Mouse (Mus musculus): Measurements from ENCODE around the gene H2-T22. TPM values are rescaled to one million over a fixed set of nuclear protein-coding genes. Genes with fewer than 3 reads are reported as not detected.
"Not testable (repeated sequence)": the region's sequence is repeated elsewhere in the genome, so short reads cannot be mapped to it uniquely, and the experiment has no call there.

Gene H2-T22
- polyA plus RNA-seq, 1 experiment from 2014 or later, result 6.2 TPM

- no peak for ATAC-seq
- no peaks in the 10 kb centered on the region for H3K9me3 ChIP-seq (replicated peaks; ENCODE audit: control insufficient read depth, low read length, poor library complexity, severe bottlenecking)
Measured at GRCm38 (mm10) chr17:36022098-36022497, 20.4 kb downstream of the H2-T22 start.

GRCm38 (mm10) chr17:36021309-36021708 lies 21.2 kb downstream of the H2-T22 start:
- Histone ChIP-seq H3K9ac (ENCODE audit: low read depth, low read length) (no peak overlapping the region), H3K4me3 (ENCODE audit: low read depth, low read length) (no peak overlapping the region), H3K9me3 (replicated peaks; ENCODE audit: control insufficient read depth, low read length, poor library complexity, severe bottlenecking) (no peaks in the 10 kb centered on the region), H3K36me3 (ENCODE audit: control insufficient read depth, insufficient read depth, low read length) (peaks cover 2% of the 10 kb centered on the region; the same call in 1 of the 2 replicates), H3K27me3 (ENCODE audit: control insufficient read depth, insufficient read depth, low read depth, low read length) (no peaks in the 10 kb centered on the region), H3K4me1 (ENCODE audit: control insufficient read depth, insufficient read depth, low read length) (no peaks in the 10 kb centered on the region), H3K27ac (ENCODE audit: low read length) (no peak overlapping the region), H3K4me2 (ENCODE audit: low read length) (no peak overlapping the region)
- no peak for ATAC-seq
- WGBS, result 100% methylated on average over 1 of the region's 1 CpGs

More at GRCm38 (mm10) chr17:36022098-36022497, 20.4 kb downstream of the H2-T22 start:
- no peaks in the 10 kb centered on the region for H3K36me3 ChIP-seq (ENCODE audit: control insufficient read depth, insufficient read depth, low read length)
- H3K4me3 ChIP-seq (ENCODE audit: low read depth, low read length), result no peak overlapping the region
- H3K4me1 ChIP-seq (ENCODE audit: control insufficient read depth, insufficient read depth, low read length), result no peaks in the 10 kb centered on the region
- no peak overlapping the region for H3K27ac ChIP-seq (ENCODE audit: low read length)
- H3K9ac ChIP-seq (ENCODE audit: low read depth, low read length), result no peak overlapping the region
- WGBS, result 96% methylated on average over 9 of the region's 9 CpGs
- H3K4me2 ChIP-seq (ENCODE audit: low read length), result no peak overlapping the region
- H3K27me3 ChIP-seq (ENCODE audit: control insufficient read depth, insufficient read depth, low read depth, low read length), result no peaks in the 10 kb centered on the region

DNA sequence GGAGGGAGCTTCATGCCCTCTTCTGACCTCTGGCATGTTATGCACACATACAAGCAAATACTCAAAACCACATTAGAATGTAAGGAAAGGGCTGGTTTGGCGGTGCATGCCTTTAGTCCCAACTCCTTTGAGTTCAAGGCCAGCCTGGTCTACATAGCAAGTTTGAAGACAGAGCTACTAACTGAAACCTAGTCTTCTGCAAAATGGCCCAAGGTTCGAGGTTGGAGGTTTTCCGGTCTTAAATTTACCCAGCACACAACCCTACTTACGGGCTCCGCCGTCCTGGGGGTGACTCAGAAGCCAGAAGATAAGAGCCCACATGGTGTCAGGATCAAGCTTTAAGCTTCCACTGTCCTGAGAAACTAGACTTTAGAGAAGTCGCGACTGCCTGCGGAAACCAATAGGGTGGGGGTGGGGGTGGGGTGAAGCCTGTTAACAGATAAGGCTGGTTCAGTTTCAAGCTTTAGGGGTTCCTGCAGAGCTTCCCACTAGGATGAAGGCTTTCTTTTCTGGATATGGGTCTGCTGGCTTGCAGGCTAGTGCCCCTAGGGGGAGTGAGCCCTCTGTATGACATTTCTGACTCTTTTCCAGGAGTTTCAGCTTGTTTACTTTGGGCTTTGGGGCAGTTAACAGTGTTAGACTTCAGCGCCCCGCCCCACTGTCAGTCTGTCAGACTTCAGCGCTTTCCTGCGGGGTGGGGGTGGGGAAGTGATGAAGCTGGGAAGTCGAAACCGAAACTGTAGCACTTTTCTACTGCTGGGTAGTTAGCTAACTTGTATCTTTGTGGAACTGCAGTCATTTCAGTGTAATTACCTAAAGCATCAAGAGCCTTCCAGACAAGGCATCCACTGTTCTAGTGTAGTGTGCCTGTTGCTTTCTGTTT lies 22.1 kb downstream of the H2-T22 start, which contains the start of gene H2-T24:
Gene H2-T24, minus strand, starts transcription at position 370 of the 883 bp plus-strand sequence.
- Histone ChIP-seq H3K9me3 (replicated peaks; ENCODE audit: control insufficient read depth, low read length, poor library complexity, severe bottlenecking) (no peaks in the 10 kb centered on the region), H3K9ac (ENCODE audit: low read depth, low read length) (no peak within 1 kb of the TSS), H3K27ac (ENCODE audit: low read length) (no peak within 1 kb of the TSS), H3K36me3 (ENCODE audit: control insufficient read depth, insufficient read depth, low read length) (peaks cover 2% of the 10 kb centered on the region; the same call in 1 of the 2 replicates), H3K4me3 (ENCODE audit: low read depth, low read length) (no peak within 1 kb of the TSS), H3K27me3 (ENCODE audit: control insufficient read depth, insufficient read depth, low read depth, low read length) (no peaks in the 10 kb centered on the region), H3K4me1 (ENCODE audit: control insufficient read depth, insufficient read depth, low read length) (no peaks in the 10 kb centered on the region), H3K4me2 (ENCODE audit: low read length) (no peak within 1 kb of the TSS)
- 43% methylated on average over 15 of the region's 15 CpGs for WGBS
- ATAC-seq, result no peak

GRCm38 (mm10) chr17:36019519-36019918 lies 23.0 kb downstream of the H2-T22 start:
- ATAC-seq, result no peak
- no peak overlapping the region for H3K9ac ChIP-seq (ENCODE audit: low read depth, low read length)
- no peaks in the 10 kb centered on the region for H3K9me3 ChIP-seq (replicated peaks; ENCODE audit: control insufficient read depth, low read length, poor library complexity, severe bottlenecking)
- H3K4me1 ChIP-seq (ENCODE audit: control insufficient read depth, insufficient read depth, low read length), result no peaks in the 10 kb centered on the region
- WGBS, result 68% methylated on average over 3 of the region's 3 CpGs
- no peak overlapping the region for H3K4me2 ChIP-seq (ENCODE audit: low read length)
- H3K27ac ChIP-seq (ENCODE audit: low read length), result no peak overlapping the region
- no peaks in the 10 kb centered on the region for H3K27me3 ChIP-seq (ENCODE audit: control insufficient read depth, insufficient read depth, low read depth, low read length)
- no peak overlapping the region for H3K4me3 ChIP-seq (ENCODE audit: low read depth, low read length)
- H3K36me3 ChIP-seq (ENCODE audit: control insufficient read depth, insufficient read depth, low read length), result peaks cover 4% of the 10 kb centered on the region; the same call in 1 of the 2 replicates

DNA sequence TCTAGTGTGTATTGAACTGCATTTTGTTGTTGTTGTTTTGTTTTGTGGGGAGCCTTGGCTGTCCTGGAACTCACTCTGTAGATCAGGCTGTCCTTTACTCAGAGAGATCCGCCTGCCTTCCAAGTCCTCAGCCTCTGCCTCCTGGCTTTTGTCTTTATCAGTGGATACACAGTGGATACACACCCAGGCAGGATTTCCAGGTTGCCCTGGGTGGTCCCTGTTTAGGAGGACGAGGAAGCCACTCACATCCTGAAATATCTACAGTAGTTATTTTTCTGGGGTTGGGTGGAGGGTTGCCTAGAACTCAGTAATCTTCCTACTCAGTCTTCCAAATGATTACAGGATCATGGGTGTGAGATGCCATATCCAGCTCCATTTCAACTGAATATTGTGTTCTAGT lies 23.6 kb downstream of the H2-T22 start:
- no peak overlapping the region for H3K9ac ChIP-seq (ENCODE audit: low read depth, low read length)
- ATAC-seq, result no peak
- WGBS, result 75% methylated on average over 2 of the region's 2 CpGs
- H3K4me1 ChIP-seq (ENCODE audit: control insufficient read depth, insufficient read depth, low read length), result no peaks in the 10 kb centered on the region
- H3K4me2 ChIP-seq (ENCODE audit: low read length), result no peak overlapping the region
- H3K27ac ChIP-seq (ENCODE audit: low read length), result no peak overlapping the region
- H3K27me3 ChIP-seq (ENCODE audit: control insufficient read depth, insufficient read depth, low read depth, low read length), result no peaks in the 10 kb centered on the region
- no peak overlapping the region for H3K4me3 ChIP-seq (ENCODE audit: low read depth, low read length)
- no peaks in the 10 kb centered on the region for H3K9me3 ChIP-seq (replicated peaks; ENCODE audit: control insufficient read depth, low read length, poor library complexity, severe bottlenecking)
- H3K36me3 ChIP-seq (ENCODE audit: control insufficient read depth, insufficient read depth, low read length), result peaks cover 8% of the 10 kb centered on the region; the same call in 1 of the 2 replicates

DNA sequence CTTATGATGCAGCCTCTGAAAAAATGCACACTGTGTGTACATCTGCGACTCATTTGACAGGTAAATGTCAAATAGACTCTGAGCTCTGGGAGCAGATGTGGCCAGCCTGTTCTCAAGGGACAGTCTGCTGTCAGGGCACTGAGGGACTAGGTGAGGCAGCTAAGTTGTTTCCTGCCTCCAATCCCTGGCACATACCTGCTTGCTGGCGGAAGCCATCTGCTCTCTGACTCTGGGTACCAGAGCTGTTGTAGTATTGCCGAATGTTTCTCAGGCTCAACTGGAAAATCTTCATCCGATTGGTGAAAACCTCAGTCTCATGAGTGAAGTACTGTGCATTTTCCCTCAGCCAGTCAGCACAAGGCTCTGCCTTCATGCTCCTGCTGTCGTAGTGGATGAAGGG lies 25.5 kb downstream of the H2-T22 start:
- Histone ChIP-seq H3K27ac (ENCODE audit: low read length) (no peak overlapping the region), H3K9me3 (replicated peaks; ENCODE audit: control insufficient read depth, low read length, poor library complexity, severe bottlenecking) (no peaks in the 10 kb centered on the region), H3K4me1 (ENCODE audit: control insufficient read depth, insufficient read depth, low read length) (no peaks in the 10 kb centered on the region), H3K9ac (ENCODE audit: low read depth, low read length) (no peak overlapping the region), H3K4me2 (ENCODE audit: low read length) (no peak overlapping the region), H3K36me3 (ENCODE audit: control insufficient read depth, insufficient read depth, low read length) (peaks cover 8% of the 10 kb centered on the region; the same call in 1 of the 2 replicates), H3K27me3 (ENCODE audit: control insufficient read depth, insufficient read depth, low read depth, low read length) (no peaks in the 10 kb centered on the region), H3K4me3 (ENCODE audit: low read depth, low read length) (no peak overlapping the region)
- ATAC-seq, result no peak
- 90% methylated on average over 5 of the region's 5 CpGs for WGBS

GRCm38 (mm10) chr17:36014977-36015376 lies 27.6 kb downstream of the H2-T22 start:
- Histone ChIP-seq H3K36me3 (ENCODE audit: control insufficient read depth, insufficient read depth, low read length) (peaks cover 8% of the 10 kb centered on the region; the same call in 1 of the 2 replicates), H3K4me2 (ENCODE audit: low read length) (no peak overlapping the region), H3K9ac (ENCODE audit: low read depth, low read length) (no peak overlapping the region), H3K9me3 (replicated peaks; ENCODE audit: control insufficient read depth, low read length, poor library complexity, severe bottlenecking) (no peaks in the 10 kb centered on the region), H3K27me3 (ENCODE audit: control insufficient read depth, insufficient read depth, low read depth, low read length) (no peaks in the 10 kb centered on the region), H3K27ac (ENCODE audit: low read length) (no peak overlapping the region), H3K4me3 (ENCODE audit: low read depth, low read length) (no peak overlapping the region), H3K4me1 (ENCODE audit: control insufficient read depth, insufficient read depth, low read length) (no peaks in the 10 kb centered on the region)
- no peak for ATAC-seq
- WGBS, result 94% methylated on average over 5 of the region's 5 CpGs

DNA sequence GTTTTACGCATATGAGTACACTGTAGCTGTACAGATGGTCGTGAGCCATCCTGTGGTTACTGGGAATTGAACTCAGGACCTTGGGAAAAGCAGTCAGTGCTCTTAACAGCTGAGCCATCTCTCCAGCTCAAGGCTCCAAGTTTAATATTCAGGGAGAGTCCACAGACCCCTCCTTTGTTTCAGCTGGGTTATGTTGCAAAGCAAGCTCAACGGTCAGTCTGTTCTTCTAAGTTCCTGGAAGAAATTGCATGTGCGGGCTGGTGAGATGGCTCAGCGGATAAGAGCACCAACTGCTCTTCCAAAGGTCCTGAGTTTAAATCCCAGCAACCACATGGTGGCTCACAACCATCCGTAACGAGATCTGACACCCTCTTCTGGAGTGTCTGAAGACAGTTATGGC lies 38.1 kb downstream of the H2-T22 start:
- 94% methylated on average over 7 of the region's 7 CpGs for WGBS
- not testable (repeated sequence) for H3K36me3 ChIP-seq (ENCODE audit: control insufficient read depth, insufficient read depth, low read length); H3K9ac ChIP-seq (ENCODE audit: low read depth, low read length); ATAC-seq; H3K4me2 ChIP-seq (ENCODE audit: low read length); H3K27ac ChIP-seq (ENCODE audit: low read length); H3K27me3 ChIP-seq (ENCODE audit: control insufficient read depth, insufficient read depth, low read depth, low read length); H3K4me1 ChIP-seq (ENCODE audit: control insufficient read depth, insufficient read depth, low read length); H3K9me3 ChIP-seq (replicated peaks; ENCODE audit: control insufficient read depth, low read length, poor library complexity, severe bottlenecking); H3K4me3 ChIP-seq (ENCODE audit: low read depth, low read length)

- Histone ChIP-seq H3K4me1 (ENCODE audit: control insufficient read depth, insufficient read depth, low read length) (no peaks in the 10 kb centered on the region), H3K4me2 (ENCODE audit: low read length) (no peak overlapping the region), H3K9me3 (replicated peaks; ENCODE audit: control insufficient read depth, low read length, poor library complexity, severe bottlenecking) (no peaks in the 10 kb centered on the region), H3K4me3 (ENCODE audit: low read depth, low read length) (no peak overlapping the region), H3K9ac (ENCODE audit: low read depth, low read length) (no peak overlapping the region), H3K27me3 (ENCODE audit: control insufficient read depth, insufficient read depth, low read depth, low read length) (no peaks in the 10 kb centered on the region), H3K27ac (ENCODE audit: low read length) (no peak overlapping the region), H3K36me3 (ENCODE audit: control insufficient read depth, insufficient read depth, low read length) (no peaks in the 10 kb centered on the region)
- no peak for ATAC-seq
- WGBS, result 97% methylated on average over 7 of the region's 7 CpGs
Measured at GRCm38 (mm10) chr17:36003331-36003730, 39.2 kb downstream of the H2-T22 start.

Data from midbrain, embryonic 16.5 days (tissue).